Mouse (Mus musculus) embryonic fibroblast, embryonic 13.5 days (primary cell): ENCODE data around the gene Rnf186.

Experiments
- CTCF ChIP-seq: IDR thresholded peaks from 2 replicates; pipeline ENCODE4 v1.5.1; 2011; ENCODE audit warnings: mild to moderate bottlenecking, control low read depth, low read length, moderate library complexity, borderline replicate concordance; ENCODE audit not compliant: insufficient read depth
- POLR2A ChIP-seq: IDR thresholded peaks from 2 replicates; pipeline ENCODE4 v1.6.1; 2011; ENCODE audit warnings: low read depth, mild to moderate bottlenecking, control low read depth, low read length, moderate library complexity

GRCm38 (mm10) chr4:138921254-138922130 is 45.4 kb upstream of the Rnf186 start:
- no peak for TF ChIP-seq CTCF
- TF ChIP-seq POLR2A = no peak
